Mouse (Mus musculus) heart, postnatal 0 days (tissue): ENCODE measurements around the gene Specc1. TPM values are rescaled to one million over a fixed set of nuclear protein-coding genes. Genes with fewer than 3 reads are reported as not detected.

Experiments used
- ATAC-seq: fragments of 200-750 bp; cut with Nextera tagmentation; 2 replicates; pipeline ENCODE4 v1.8.0; 2017; ENCODE audit warnings: low read depth, moderate number of reproducible peaks, moderate library complexity; ENCODE audit not compliant: insufficient read depth
- DNase-seq: peaks from one replicate; pipeline ENCODE4 v3.0.0-alpha.2; 2016; ENCODE audit warnings: low spot score
- H3K27ac ChIP-seq: fragments of 300-500 bp; sonication (generic); 2 replicates; pipeline ENCODE4 v1.5.1; 2014; ENCODE audit warnings: low read depth, mild to moderate bottlenecking
- H3K27me3 ChIP-seq: fragments of 300-500 bp; sonication (generic); 2 replicates; pipeline ENCODE4 v1.6.1; 2014; ENCODE audit warnings: low read length, mixed read lengths; ENCODE audit not compliant: control insufficient read depth, insufficient read depth
- H3K36me3 ChIP-seq: fragments of 300-500 bp; sonication (generic); replicated peaks from 2 replicates; pipeline ENCODE4 v1.6.1; 2014; ENCODE audit warnings: low read length, mixed read lengths; ENCODE audit not compliant: control insufficient read depth, insufficient read depth
- H3K4me1 ChIP-seq: fragments of 300-500 bp; sonication (generic); 2 replicates; pipeline ENCODE4 v1.6.1; 2014; ENCODE audit warnings: antibody characterized with exemption; ENCODE audit not compliant: control insufficient read depth, insufficient read depth
- H3K4me2 ChIP-seq: fragments of 300-500 bp; sonication (generic); 2 replicates; pipeline ENCODE4 v1.6.1; 2014; ENCODE audit warnings: low read depth, mild to moderate bottlenecking, low read length, moderate library complexity
- H3K4me3 ChIP-seq: fragments of 300-500 bp; sonication (generic); 2 replicates; pipeline ENCODE4 v1.5.1; 2014; ENCODE audit warnings: low read depth, low read length
- H3K9ac ChIP-seq: fragments of 300-500 bp; sonication (generic); replicated peaks from 2 replicates; pipeline ENCODE4 v1.6.1; 2014; ENCODE audit warnings: low read depth, low read length, mixed read lengths
- H3K9me3 ChIP-seq: fragments of 300-500 bp; sonication (generic); replicated peaks from 2 replicates; pipeline ENCODE4 v1.6.1; 2016; ENCODE audit warnings: low read length; ENCODE audit not compliant: control insufficient read depth
- CTCF ChIP-seq: IDR thresholded peaks from 2 replicates; pipeline ENCODE4 v1.5.1; 2016; ENCODE audit warnings: antibody characterized with exemption, control low read depth, low read depth
- EP300 ChIP-seq: IDR thresholded peaks from 2 replicates; pipeline ENCODE4 v1.6.1; 2016; ENCODE audit warnings: antibody characterized with exemption, low read depth
- WGBS: fragments of 180-500 bp; shearing (Covaris S2); extraction: QIAGEN DNeasy Blood & Tissue Kit; methylation state at CpG from one replicate; pipeline ENCODE4 v1.1.7; 2014; 5-methylcytosine and 5-hydroxymethylcytosine counted together
- polyA plus RNA-seq: library from polyadenylated mRNA; unstranded; fragments of >200 nt; fragmentation: Nextera tagmentation; extraction: Ambion mirVana; gene quantifications from 2 replicates; pipeline ENCODE4 v1.2.1, GENCODE M21; 2015
- total RNA-seq: library from RNA; depleted of rRNA; stranded (reverse); fragments of >200 nt; gene quantifications from 2 replicates; pipeline ENCODE4 v1.2.3, GENCODE M21; 2014; ENCODE audit warnings: low replicate concordance

Gene Specc1
- total and polyA plus RNA-seq, 2 experiments from 2014 or later, result 5.2 to 8.4 TPM

DNA sequence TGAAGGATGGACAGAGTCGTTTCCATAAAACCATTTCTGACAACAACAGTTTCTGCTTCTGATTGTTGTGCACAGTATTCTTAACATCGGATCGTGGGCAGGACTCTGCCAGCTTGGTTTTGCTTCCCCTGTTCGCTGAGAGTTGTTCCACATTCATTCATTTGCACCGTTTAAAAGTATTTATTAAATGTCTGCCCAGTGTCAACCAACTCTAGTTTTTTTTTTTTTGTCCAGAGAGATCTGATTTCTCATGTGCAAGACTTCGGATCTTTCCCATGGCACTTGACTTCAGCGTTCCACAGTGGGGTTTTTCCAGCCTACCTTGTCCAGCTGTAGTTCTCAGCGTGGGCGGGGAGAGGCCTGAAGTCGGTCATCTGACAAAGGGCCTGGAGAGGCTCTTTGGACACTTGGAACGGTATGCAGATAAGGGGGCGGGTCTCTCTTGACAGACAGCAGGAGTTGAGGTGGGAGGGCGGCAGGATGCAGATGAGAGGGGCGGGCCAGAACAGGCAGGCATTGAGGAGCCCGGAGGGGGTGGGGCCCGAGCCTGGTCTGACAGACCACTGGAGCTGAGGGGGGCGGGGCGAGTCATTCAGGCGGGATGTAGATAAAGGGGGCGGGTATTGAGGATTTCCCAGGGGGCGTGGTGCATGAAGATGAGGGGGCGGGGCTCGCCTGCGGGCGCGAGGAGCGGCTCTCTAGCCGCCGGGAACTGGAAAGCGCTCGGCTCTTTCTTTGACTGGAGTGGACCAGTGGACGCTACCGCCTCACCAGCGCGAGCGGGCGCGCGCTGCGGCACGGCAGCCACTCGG is 120.0 kb downstream of the Specc1 start:
- 0 out of 2 replicates have a peak, but pooled peaks cover 4% of the 10 kb centered on the region for H3K4me1 ChIP-seq
- peak overlapping the region; percentile 85 for H3K27ac ChIP-seq
- H3K4me2 ChIP-seq, result peak overlapping the region; percentile 99
- ATAC-seq (peak; percentile 99), DNase-seq (peak; percentile 100)
- no peaks in the 10 kb centered on the region for H3K9me3 ChIP-seq
- no peaks in the 10 kb centered on the region for H3K36me3 ChIP-seq
- H3K27me3 ChIP-seq, result no peaks in the 10 kb centered on the region
- 5% methylated on average over 33 of the region's 42 CpGs for WGBS
- peak overlapping the region; percentile 83 for H3K9ac ChIP-seq
- H3K4me3 ChIP-seq, result peak overlapping the region; percentile 78
- TF ChIP-seq CTCF (no peak), EP300 (peak; percentile 72; the same call in 1 of the 2 replicates)

DNA sequence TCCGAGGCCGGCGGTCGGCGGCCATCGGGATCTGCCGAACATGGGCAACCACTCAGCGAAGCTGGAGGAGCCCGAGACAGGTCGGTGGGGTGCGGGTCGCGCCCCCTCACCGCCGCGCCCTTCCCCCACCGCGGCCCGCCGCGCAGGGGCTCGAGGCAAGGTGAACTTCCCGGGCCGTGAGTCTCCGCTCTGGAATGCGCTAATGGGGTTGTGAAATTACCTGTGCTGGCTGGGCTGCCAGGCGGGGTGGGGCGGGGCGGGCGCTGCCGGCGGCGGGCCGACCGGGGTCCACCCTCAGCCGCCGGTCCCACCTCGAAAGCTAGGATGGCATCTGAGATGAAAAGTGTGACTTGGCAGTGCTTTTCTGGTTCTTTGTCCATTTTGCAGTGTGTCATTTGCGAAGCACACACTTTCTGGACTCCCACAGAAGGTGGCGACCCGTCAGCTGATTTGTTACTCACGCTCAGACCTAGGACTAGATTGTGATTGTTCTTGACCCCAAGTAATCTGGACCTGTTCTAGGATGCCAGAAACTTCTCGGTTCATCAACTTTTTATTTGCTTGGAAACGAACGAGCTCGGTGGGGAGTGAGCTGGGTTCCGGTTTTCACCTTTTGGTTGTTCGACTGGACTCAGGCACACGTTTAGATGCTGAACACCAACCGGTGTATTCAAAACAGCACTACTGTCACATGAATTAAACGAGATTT is 120.7 kb downstream of the Specc1 start:
- 2% methylated on average over 45 of the region's 51 CpGs for WGBS
- no peaks in the 10 kb centered on the region for H3K27me3 ChIP-seq
- ATAC-seq (no peak), DNase-seq (no peak)
- H3K4me2 ChIP-seq, result peak overlapping the region; percentile 99
- no peaks in the 10 kb centered on the region for H3K9me3 ChIP-seq
- no peaks in the 10 kb centered on the region for H3K36me3 ChIP-seq
- 0 out of 2 replicates have a peak, but pooled peaks cover 4% of the 10 kb centered on the region for H3K4me1 ChIP-seq
- H3K27ac ChIP-seq, result peak overlapping the region; percentile 85
- peak overlapping the region; percentile 78 for H3K4me3 ChIP-seq
- H3K9ac ChIP-seq, result peak overlapping the region; percentile 83
- TF ChIP-seq EP300, result no peak
- no peak for TF ChIP-seq CTCF

DNA sequence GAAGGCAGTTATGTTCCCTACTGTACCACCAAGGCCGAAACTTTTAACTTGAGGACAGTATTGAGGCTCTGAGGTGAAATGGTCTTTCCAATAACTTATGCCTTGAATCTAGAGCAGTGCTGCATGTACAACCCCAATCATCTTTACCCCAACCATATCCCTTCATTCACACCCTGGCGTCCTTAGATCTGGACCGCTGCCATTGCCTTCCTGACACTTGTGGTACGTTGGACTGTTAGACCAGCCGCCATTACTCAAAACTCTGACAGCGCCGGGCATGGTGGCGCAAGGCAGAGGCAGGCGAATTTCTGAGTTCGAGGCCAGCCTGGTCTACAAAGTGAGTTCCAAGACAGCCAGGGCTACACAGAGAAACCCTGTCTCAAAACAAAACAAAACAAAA is 121.8 kb downstream of the Specc1 start:
- ATAC-seq (no peak), DNase-seq (no peak)
- no peak overlapping the region for H3K4me3 ChIP-seq
- H3K4me2 ChIP-seq, result peak overlapping the region; percentile 99; the same call in 1 of the 2 replicates
- WGBS, result 87% methylated on average over 10 of the region's 10 CpGs
- 0 out of 2 replicates have a peak, but pooled peaks cover 4% of the 10 kb centered on the region for H3K4me1 ChIP-seq
- no peaks in the 10 kb centered on the region for H3K27me3 ChIP-seq
- H3K9ac ChIP-seq, result no peak overlapping the region
- no peaks in the 10 kb centered on the region for H3K36me3 ChIP-seq
- H3K27ac ChIP-seq, result no peak overlapping the region
- no peak for TF ChIP-seq EP300
- TF ChIP-seq CTCF, result no peak
- no peaks in the 10 kb centered on the region for H3K9me3 ChIP-seq

DNA sequence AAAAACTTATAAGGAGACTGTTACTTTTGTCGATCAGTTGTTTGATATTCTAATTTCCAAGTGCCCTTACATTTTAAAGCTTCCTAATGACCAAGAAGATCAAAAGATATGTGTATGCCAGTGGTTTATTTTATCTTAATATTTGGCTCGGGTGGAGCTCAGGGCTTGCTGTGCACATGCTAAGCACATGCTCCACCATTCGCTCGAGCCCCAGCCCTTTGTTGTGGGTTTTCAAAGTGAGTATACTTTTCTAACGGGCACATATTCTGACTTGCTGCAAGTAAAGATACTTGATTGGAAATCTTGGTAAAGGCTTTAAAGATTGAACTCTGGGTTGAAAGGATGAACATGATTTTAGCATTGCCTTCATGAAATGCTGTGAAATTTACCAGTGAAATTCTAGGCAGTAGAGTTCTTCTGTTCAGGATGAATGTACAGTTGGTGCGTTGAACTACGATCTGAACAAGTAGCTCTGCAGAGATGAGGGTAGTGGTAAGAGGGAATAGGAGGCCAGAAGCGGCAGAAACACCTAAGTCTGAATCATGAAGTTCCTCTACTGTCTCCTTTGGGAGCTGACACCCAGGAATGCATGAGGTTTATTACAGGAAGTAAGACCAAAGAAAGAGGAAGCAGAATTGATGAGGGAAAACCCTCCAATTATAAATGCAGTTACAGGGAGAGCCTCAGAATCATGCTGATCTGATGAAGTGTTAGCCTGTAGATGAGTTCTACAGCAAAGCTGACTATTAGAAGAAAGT is 122.7 kb downstream of the Specc1 start:
- Histone ChIP-seq H3K27ac (no peak overlapping the region), H3K4me2 (no peak overlapping the region)
- no peak for ATAC-seq

DNA sequence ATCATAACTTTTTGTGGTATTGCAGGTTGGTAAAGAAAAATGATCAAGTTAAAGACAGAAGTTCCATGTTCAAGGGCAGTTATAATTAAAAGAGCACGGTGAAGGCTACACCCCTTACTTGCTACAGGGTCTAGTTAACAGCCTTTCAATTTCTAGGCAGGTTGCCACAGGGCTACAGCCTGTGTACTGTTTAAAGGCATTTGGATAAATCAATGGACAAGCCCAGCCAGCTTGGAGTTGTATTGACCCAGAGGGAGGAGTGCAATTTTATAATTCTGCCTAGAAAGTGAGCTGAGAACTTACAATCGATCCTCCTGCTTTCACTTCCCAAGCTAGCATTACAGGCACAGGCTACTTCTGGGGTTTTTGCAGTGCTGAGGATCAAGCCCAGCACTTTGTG is 123.9 kb downstream of the Specc1 start:
- Histone ChIP-seq H3K36me3 (no peaks in the 10 kb centered on the region), H3K27ac (no peak overlapping the region), H3K4me1 (0 out of 2 replicates have a peak, but pooled peaks cover 4% of the 10 kb centered on the region), H3K9ac (no peak overlapping the region), H3K27me3 (no peaks in the 10 kb centered on the region), H3K4me2 (no peak overlapping the region), H3K4me3 (no peak overlapping the region), H3K9me3 (no peaks in the 10 kb centered on the region)
- ATAC-seq, result no peak
- TF ChIP-seq CTCF (no peak), EP300 (no peak)
- DNase-seq, result no peak
- WGBS, result 83% methylated on average over 2 of the region's 2 CpGs

More for the DNA sequence above, 122.7 kb downstream of the Specc1 start:
- Histone ChIP-seq H3K36me3 (no peaks in the 10 kb centered on the region), H3K4me3 (no peak overlapping the region), H3K9ac (no peak overlapping the region), H3K4me1 (0 out of 2 replicates have a peak, but pooled peaks cover 4% of the 10 kb centered on the region), H3K27me3 (no peaks in the 10 kb centered on the region), H3K9me3 (no peaks in the 10 kb centered on the region)
- WGBS, result 78% methylated on average over 8 of the region's 8 CpGs
- DNase-seq, result no peak
- no peak for TF ChIP-seq CTCF
- no peak for TF ChIP-seq EP300
